Mouse (Mus musculus): ENCODE measurements around the gene Cwf19l1. TPM values are rescaled to one million over a fixed set of nuclear protein-coding genes. Genes with fewer than 3 reads are reported as not detected.
"Not testable (repeated sequence)": the region's sequence is repeated elsewhere in the genome, so short reads cannot be mapped to it uniquely, and the experiment has no call there.

Gene Cwf19l1
- polyA plus RNA-seq, 1 experiment, result 16.5 TPM

DNA sequence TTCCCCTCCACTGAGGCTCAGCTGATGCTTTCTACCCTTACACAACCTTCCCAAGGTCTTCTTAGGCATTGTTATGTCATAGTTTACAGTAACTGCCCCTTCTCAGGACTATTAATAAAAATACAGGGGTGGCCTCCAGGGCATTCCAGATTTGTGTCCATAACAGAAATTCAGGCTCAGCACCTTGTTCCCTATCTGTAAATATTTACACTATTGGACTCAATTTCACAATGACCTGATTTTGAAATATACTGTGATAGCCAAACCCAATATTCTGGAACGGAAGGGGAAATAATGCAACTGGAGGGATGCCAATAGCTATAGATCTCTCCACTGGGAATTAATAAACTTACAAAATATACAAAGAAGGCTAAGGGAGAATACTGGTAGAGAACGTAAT is 7.1 kb downstream of the Cwf19l1 start:
- Histone ChIP-seq H3K79me3 (ENCODE audit: low read depth) (peaks cover 8% of the 10 kb centered on the region), H3K36me3 (ENCODE audit: control insufficient read depth, insufficient read depth) (peaks cover 80% of the 10 kb centered on the region), H3K79me2 (ENCODE audit: control insufficient read depth, insufficient read depth) (peaks cover 14% of the 10 kb centered on the region), H3K4me3 (ENCODE audit: insufficient read depth, poor library complexity, severe bottlenecking) (no peak overlapping the region), H3K27me3 (ENCODE audit: control insufficient read depth, insufficient read depth, insufficient read length) (no peaks in the 10 kb centered on the region), H3ac (ENCODE audit: control insufficient read depth, insufficient read length, low read depth) (no peak overlapping the region)
- TF ChIP-seq USF1 (IDR thresholded peaks at IDR 0.05; ENCODE audit: low read depth), result no peak
- TF ChIP-seq FOSL1 (IDR thresholded peaks at IDR 0.05; ENCODE audit: insufficient read depth, low read length, poor library complexity, severe bottlenecking), result no peak
- TF ChIP-seq CTCF (IDR thresholded peaks at IDR 0.05; ENCODE audit: control insufficient read depth, insufficient read depth, insufficient read length), result no peak
- no peak for TF ChIP-seq MYOG (IDR thresholded peaks at IDR 0.05; ENCODE audit: control insufficient read depth, extremely low read depth, insufficient read length)
- TF ChIP-seq MAX (IDR thresholded peaks at IDR 0.05), result no peak
- no peak for TF ChIP-seq MYOD1 (IDR thresholded peaks at IDR 0.05; ENCODE audit: control insufficient read depth, insufficient read length, low read depth)
- no peak for TF ChIP-seq CEBPB (IDR thresholded peaks at IDR 0.05; ENCODE audit: low read depth)

DNA sequence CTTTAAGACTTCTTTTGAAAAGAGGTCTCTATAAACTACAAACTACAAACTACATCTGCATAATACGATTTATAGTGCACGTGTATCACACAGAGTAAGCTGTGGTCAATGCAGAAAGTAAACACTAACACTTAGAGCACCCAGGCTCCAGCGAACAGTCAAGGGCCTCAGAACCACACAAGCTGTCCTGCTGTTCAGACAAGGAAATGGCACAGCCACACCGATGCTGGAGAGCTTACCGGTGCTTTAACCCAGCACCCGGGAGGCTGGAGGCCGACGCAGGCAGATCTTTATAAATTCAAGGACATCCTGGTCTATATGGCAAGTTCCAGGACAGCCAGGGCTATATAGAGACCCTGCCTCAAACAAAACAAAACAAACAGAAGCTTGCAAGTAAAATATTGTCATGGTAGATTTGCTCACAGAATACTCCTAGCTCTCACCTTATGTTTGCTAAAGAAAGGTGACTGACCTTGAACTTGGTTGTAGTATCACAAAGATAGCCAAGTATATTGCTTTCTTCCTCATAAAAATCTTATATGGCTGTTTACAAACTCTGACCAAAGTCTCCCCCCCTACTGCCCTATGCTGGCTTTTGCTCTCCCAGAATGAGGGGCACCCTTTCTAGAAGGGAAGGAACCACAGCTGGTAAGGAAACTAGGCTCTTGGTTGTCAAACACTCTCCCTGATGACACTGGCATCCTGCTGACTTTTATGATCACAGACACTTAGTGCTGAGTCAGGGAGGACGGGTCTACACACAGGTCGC is 7.8 kb downstream of the Cwf19l1 start:
- Histone ChIP-seq H3K27me3 (ENCODE audit: control insufficient read depth, insufficient read depth, insufficient read length) (no peaks in the 10 kb centered on the region), H3K36me3 (ENCODE audit: control insufficient read depth, insufficient read depth) (peaks cover 86% of the 10 kb centered on the region), H3K79me2 (ENCODE audit: control insufficient read depth, insufficient read depth) (peaks cover 8% of the 10 kb centered on the region), H3K79me3 (ENCODE audit: low read depth) (peaks cover 3% of the 10 kb centered on the region), H3K4me3 (ENCODE audit: insufficient read depth, poor library complexity, severe bottlenecking) (no peak overlapping the region), H3ac (ENCODE audit: control insufficient read depth, insufficient read length, low read depth) (no peak overlapping the region)
- no peak for TF ChIP-seq FOSL1 (IDR thresholded peaks at IDR 0.05; ENCODE audit: insufficient read depth, low read length, poor library complexity, severe bottlenecking)
- TF ChIP-seq CEBPB (IDR thresholded peaks at IDR 0.05; ENCODE audit: low read depth), result no peak
- TF ChIP-seq CTCF (IDR thresholded peaks at IDR 0.05; ENCODE audit: control insufficient read depth, insufficient read depth, insufficient read length), result no peak
- no peak for TF ChIP-seq MYOD1 (IDR thresholded peaks at IDR 0.05; ENCODE audit: control insufficient read depth, insufficient read length, low read depth)
- TF ChIP-seq MAX (IDR thresholded peaks at IDR 0.05), result no peak
- TF ChIP-seq MYOG (IDR thresholded peaks at IDR 0.05; ENCODE audit: control insufficient read depth, extremely low read depth, insufficient read length), result no peak
- no peak for TF ChIP-seq USF1 (IDR thresholded peaks at IDR 0.05; ENCODE audit: low read depth)

DNA sequence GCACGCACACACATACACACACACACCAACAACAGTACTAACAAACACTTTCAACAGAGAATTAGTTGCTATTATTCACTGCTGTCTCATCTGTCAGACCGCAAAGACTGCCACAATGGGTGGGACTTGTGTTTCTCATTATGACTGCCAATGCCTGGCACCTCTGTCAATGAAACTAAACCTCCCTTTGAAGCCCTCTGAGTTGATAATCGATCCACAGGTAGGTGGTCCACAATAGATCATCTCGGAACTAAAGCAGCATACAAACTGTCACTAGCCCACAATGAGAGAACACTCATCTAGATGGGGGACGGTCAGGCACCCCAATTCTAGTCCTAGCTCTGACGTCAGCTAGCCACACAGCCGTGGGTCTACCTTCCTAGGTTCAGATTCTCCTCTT is 14.5 kb downstream of the Cwf19l1 start:
- H3K4me3 ChIP-seq (ENCODE audit: insufficient read depth, poor library complexity, severe bottlenecking), result no peak overlapping the region
- H3K27me3 ChIP-seq (ENCODE audit: control insufficient read depth, insufficient read depth, insufficient read length), result no peaks in the 10 kb centered on the region
- H3K36me3 ChIP-seq (ENCODE audit: control insufficient read depth, insufficient read depth), result peaks cover 83% of the 10 kb centered on the region
- H3ac ChIP-seq (ENCODE audit: control insufficient read depth, insufficient read length, low read depth), result no peak overlapping the region
- TF ChIP-seq CTCF (IDR thresholded peaks at IDR 0.05; ENCODE audit: control insufficient read depth, insufficient read depth, insufficient read length), result no peak
- H3K79me2 ChIP-seq (ENCODE audit: control insufficient read depth, insufficient read depth), result no peaks in the 10 kb centered on the region
- no peaks in the 10 kb centered on the region for H3K79me3 ChIP-seq (ENCODE audit: low read depth)

DNA sequence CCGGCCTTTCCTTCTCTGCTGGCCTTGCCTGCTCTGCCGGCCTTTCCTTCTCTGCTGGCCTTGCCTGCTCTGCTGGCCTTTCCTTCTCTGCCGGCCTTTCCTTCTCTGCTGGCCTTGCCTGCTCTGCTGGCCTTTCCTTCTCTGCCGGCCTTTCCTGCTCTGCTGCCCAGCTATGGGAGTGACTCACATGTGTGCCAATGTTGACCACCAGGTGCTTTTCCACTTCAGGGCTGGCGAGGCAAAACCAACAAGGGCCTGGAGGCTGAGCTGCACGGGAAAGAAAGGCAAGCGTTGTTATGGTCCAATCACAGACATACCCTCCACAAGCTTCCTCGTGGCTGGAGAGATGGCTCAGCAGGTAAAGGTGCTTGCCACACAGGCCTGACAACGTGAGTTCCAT is 15.0 kb downstream of the Cwf19l1 start:
- not testable (repeated sequence) for H3K79me3 ChIP-seq (ENCODE audit: low read depth); H3K27me3 ChIP-seq (ENCODE audit: control insufficient read depth, insufficient read depth, insufficient read length); H3ac ChIP-seq (ENCODE audit: control insufficient read depth, insufficient read length, low read depth); H3K4me3 ChIP-seq (ENCODE audit: insufficient read depth, poor library complexity, severe bottlenecking); H3K79me2 ChIP-seq (ENCODE audit: control insufficient read depth, insufficient read depth)
- H3K36me3 ChIP-seq (ENCODE audit: control insufficient read depth, insufficient read depth), result peaks cover 83% of the 10 kb centered on the region

DNA sequence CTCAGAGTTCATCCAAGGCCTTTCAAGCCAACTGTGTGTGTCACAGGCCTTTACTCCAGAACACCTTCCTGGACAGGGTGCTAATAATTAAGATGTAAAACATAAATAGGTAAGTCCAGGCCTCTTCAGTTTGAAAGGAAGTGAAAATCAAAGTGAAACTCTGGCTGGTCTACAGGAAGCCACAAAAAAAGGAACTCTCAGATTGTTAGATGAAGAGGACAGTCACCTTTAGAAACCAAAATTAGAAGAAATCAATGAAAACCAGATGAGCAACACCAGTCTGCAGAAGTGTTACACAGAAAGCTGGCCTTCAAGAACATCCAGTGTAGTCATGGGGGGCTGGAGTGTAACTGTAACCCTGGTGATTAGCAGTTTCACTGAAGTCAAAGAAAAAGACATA is 17.9 kb downstream of the Cwf19l1 start:
- H3ac ChIP-seq (ENCODE audit: control insufficient read depth, insufficient read length, low read depth), result no peak overlapping the region
- TF ChIP-seq MYOD1 (IDR thresholded peaks at IDR 0.05; ENCODE audit: control insufficient read depth, insufficient read length, low read depth) (no peak), CTCF (IDR thresholded peaks at IDR 0.05; ENCODE audit: control insufficient read depth, insufficient read depth, insufficient read length) (no peak), MAX (IDR thresholded peaks at IDR 0.05) (no peak), CEBPB (IDR thresholded peaks at IDR 0.05; ENCODE audit: low read depth) (no peak), MYOG (IDR thresholded peaks at IDR 0.05; ENCODE audit: control insufficient read depth, extremely low read depth, insufficient read length) (no peak), FOSL1 (IDR thresholded peaks at IDR 0.05; ENCODE audit: insufficient read depth, low read length, poor library complexity, severe bottlenecking) (no peak), USF1 (IDR thresholded peaks at IDR 0.05; ENCODE audit: low read depth) (no peak)
- no peak overlapping the region for H3K4me3 ChIP-seq (ENCODE audit: insufficient read depth, poor library complexity, severe bottlenecking)
- no peaks in the 10 kb centered on the region for H3K27me3 ChIP-seq (ENCODE audit: control insufficient read depth, insufficient read depth, insufficient read length)
- no peaks in the 10 kb centered on the region for H3K79me3 ChIP-seq (ENCODE audit: low read depth)
- no peaks in the 10 kb centered on the region for H3K79me2 ChIP-seq (ENCODE audit: control insufficient read depth, insufficient read depth)
- peaks cover 85% of the 10 kb centered on the region for H3K36me3 ChIP-seq (ENCODE audit: control insufficient read depth, insufficient read depth)

DNA sequence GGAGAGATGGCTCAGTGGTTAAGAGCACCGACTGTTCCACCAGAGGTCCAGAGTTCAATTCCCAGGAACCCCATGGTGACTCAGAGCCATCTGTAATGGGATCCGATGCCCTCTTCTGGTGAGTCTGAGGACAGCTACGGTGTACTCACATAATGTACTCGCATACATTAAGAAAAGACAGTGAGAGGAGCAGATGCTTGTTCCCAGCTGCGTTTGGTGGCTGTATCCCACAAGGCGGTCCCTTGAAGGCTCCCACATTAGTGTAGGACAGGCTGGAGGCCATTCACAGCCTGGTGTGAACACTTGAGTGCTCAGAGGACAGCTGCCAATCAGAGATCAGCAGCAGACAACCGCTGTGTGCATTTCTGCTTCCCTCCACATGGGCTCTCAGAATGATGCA is 24.0 kb downstream of the Cwf19l1 start:
- Histone ChIP-seq H3K79me2 (ENCODE audit: control insufficient read depth, insufficient read depth) (peaks cover 6% of the 10 kb centered on the region), H3K79me3 (ENCODE audit: low read depth) (peaks cover 3% of the 10 kb centered on the region), H3K27me3 (ENCODE audit: control insufficient read depth, insufficient read depth, insufficient read length) (no peaks in the 10 kb centered on the region), H3K36me3 (ENCODE audit: control insufficient read depth, insufficient read depth) (peaks cover 84% of the 10 kb centered on the region), H3K4me3 (ENCODE audit: insufficient read depth, poor library complexity, severe bottlenecking) (no peak overlapping the region), H3ac (ENCODE audit: control insufficient read depth, insufficient read length, low read depth) (no peak overlapping the region)
- no peak for TF ChIP-seq MYOD1 (IDR thresholded peaks at IDR 0.05; ENCODE audit: control insufficient read depth, insufficient read length, low read depth)
- TF ChIP-seq MYOG (IDR thresholded peaks at IDR 0.05; ENCODE audit: control insufficient read depth, extremely low read depth, insufficient read length), result no peak
- TF ChIP-seq CTCF (IDR thresholded peaks at IDR 0.05; ENCODE audit: control insufficient read depth, insufficient read depth, insufficient read length), result no peak
- TF ChIP-seq USF1 (IDR thresholded peaks at IDR 0.05; ENCODE audit: low read depth), result no peak
- no peak for TF ChIP-seq FOSL1 (IDR thresholded peaks at IDR 0.05; ENCODE audit: insufficient read depth, low read length, poor library complexity, severe bottlenecking)

Measured in C2C12 (cell line).